Mouse (Mus musculus): ENCODE measurements at regions not wholly inside any gene's neighbourhood (a gene's known extent, or its start where the extent isn't known, plus 50 kb on each side); places are given as distances from the start of the nearest gene placed in this dataset.

DNA sequence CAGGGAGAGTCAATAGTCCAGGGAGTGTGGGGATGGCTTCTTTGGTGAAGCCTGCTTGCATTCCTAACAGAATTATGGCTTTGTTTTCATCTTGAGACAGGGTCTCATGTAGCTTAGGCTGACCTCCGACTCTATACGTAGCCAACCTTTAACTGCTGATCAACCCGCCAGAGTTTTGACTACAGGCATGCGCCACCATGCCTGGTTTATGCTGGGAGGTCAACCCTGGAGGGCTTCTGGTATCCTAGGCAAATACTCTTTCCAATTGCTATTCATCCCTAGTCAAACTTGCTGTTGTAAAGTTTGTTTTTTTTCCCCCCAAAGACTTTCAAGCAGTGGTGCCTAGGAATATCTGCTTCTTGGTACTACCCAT lies 127.3 kb upstream of the Adgrl2 start:
- H3K9me3 ChIP-seq (ENCODE audit: control insufficient read depth): no peaks in the 10 kb centered on the region
- no peak overlapping the region for H3K4me2 ChIP-seq (replicated peaks; ENCODE audit: low read depth)
- 0 out of 2 replicates have a peak, but pooled peaks cover 4% of the 10 kb centered on the region for H3K4me1 ChIP-seq (replicated peaks; ENCODE audit: control insufficient read depth, insufficient read depth, low read length)
- H3K27ac ChIP-seq (ENCODE audit: low read depth, low read length): no peak overlapping the region
- no peak overlapping the region for H3K4me3 ChIP-seq (ENCODE audit: low read depth, low read length)
- H3K36me3 ChIP-seq (ENCODE audit: control insufficient read depth, insufficient read depth): no peaks in the 10 kb centered on the region
- no peaks in the 10 kb centered on the region for H3K27me3 ChIP-seq (replicated peaks; ENCODE audit: control insufficient read depth, insufficient read depth, low read length)
- TF ChIP-seq CTCF (IDR thresholded peaks at IDR 0.05; ENCODE audit: low read depth): no peak
- no peak for ATAC-seq
- 82% methylated on average over 4 of the region's 4 CpGs for WGBS
- no peak overlapping the region for H3K9ac ChIP-seq (ENCODE audit: low read depth, low read length)

DNA sequence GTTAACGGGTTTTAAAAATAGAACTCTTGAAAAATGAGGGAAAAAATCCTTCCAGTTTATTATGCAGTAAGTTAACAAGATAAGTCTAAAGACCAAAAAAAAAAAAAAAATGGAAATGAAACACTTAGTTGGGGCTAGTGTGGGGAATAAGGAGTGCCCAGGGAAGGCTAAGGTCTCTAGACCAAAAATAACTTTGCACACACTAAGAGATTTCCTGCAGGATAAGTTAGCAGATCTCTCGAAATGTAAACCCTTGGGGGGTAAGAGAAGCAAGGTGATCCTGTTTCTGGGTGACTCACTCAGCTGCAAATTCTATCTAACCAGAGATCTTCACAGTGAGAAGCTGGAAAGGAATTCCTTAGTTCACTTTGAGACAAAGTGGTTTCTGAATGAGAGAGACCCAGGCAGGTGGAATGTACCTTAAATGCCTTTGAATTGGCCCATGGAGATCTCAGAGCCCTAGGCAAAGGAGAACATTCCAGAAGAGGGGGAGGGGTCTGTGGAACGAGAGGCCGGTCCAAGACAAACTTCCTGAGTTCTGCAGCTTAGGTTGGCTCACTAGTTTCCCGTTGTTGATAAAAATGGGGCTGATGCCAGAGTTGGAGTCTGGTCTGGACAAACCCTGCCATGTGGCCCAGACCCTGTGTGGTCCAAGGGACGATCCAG lies 126.8 kb upstream of the Adgrl2 start:
- H3K4me3 ChIP-seq (ENCODE audit: low read depth, low read length): no peak overlapping the region
- WGBS: 43% methylated on average over 6 of the region's 6 CpGs
- H3K4me2 ChIP-seq (replicated peaks; ENCODE audit: low read depth): no peak overlapping the region
- no peaks in the 10 kb centered on the region for H3K27me3 ChIP-seq (replicated peaks; ENCODE audit: control insufficient read depth, insufficient read depth, low read length)
- H3K4me1 ChIP-seq (replicated peaks; ENCODE audit: control insufficient read depth, insufficient read depth, low read length): 0 out of 2 replicates have a peak, but pooled peaks cover 4% of the 10 kb centered on the region
- H3K36me3 ChIP-seq (ENCODE audit: control insufficient read depth, insufficient read depth): no peaks in the 10 kb centered on the region
- no peak for TF ChIP-seq CTCF (IDR thresholded peaks at IDR 0.05; ENCODE audit: low read depth)
- no peak overlapping the region for H3K27ac ChIP-seq (ENCODE audit: low read depth, low read length)
- no peak overlapping the region for H3K9ac ChIP-seq (ENCODE audit: low read depth, low read length)
- ATAC-seq: no peak
- no peaks in the 10 kb centered on the region for H3K9me3 ChIP-seq (ENCODE audit: control insufficient read depth)

DNA sequence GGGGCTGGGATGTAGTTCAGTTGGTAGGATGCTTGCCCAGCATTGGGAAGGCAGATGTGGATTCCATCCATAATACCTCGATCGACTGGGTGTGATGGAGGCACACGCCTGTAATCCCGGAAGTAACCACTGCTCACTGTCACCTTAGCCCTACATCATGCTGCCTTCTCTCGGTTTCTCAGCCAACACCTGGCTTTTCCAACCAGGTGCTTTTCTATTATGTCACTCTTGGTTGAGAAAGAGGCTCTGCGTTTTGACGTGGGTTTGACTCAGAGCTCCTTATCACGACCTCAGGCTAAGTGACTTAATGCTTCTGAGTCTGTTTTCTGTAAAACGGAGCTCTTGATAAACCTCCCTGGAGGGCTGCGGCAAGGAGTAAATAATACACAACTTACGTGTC lies 126.2 kb upstream of the Adgrl2 start:
- Histone ChIP-seq H3K27me3 (replicated peaks; ENCODE audit: control insufficient read depth, insufficient read depth, low read length) (no peaks in the 10 kb centered on the region), H3K27ac (ENCODE audit: low read depth, low read length) (no peak overlapping the region), H3K9me3 (ENCODE audit: control insufficient read depth) (no peaks in the 10 kb centered on the region), H3K4me3 (ENCODE audit: low read depth, low read length) (no peak overlapping the region), H3K4me1 (replicated peaks; ENCODE audit: control insufficient read depth, insufficient read depth, low read length) (0 out of 2 replicates have a peak, but pooled peaks cover 4% of the 10 kb centered on the region), H3K36me3 (ENCODE audit: control insufficient read depth, insufficient read depth) (no peaks in the 10 kb centered on the region), H3K4me2 (replicated peaks; ENCODE audit: low read depth) (0 out of 2 replicates have a peak overlapping the region, but pooled peaks have one; percentile 37), H3K9ac (ENCODE audit: low read depth, low read length) (no peak overlapping the region)
- WGBS: 40% methylated on average over 11 of the region's 11 CpGs
- TF ChIP-seq CTCF (IDR thresholded peaks at IDR 0.05; ENCODE audit: low read depth): peak; percentile 16; the same call in 1 of the 2 replicates
- peak; percentile 59 for ATAC-seq

DNA sequence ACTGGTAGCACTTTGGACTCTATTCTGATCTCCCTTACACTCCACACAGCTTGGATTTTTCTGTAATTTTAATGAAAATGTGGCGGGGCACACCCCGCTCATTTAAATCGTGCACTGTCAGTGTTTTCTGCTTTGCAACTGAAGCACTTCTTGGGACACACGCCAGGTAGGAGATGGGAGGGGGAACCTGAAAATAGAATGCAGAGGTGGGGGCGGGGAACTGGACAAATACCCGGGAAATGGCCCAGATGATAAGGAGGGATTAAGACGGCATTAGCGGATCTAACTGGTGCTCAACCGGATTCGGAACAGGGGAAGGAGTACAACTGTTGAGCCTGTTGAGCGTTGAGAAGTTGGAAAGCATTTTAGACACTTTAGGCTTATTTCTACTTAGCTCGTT lies 125.5 kb upstream of the Adgrl2 start:
- WGBS: 50% methylated on average over 12 of the region's 12 CpGs

DNA sequence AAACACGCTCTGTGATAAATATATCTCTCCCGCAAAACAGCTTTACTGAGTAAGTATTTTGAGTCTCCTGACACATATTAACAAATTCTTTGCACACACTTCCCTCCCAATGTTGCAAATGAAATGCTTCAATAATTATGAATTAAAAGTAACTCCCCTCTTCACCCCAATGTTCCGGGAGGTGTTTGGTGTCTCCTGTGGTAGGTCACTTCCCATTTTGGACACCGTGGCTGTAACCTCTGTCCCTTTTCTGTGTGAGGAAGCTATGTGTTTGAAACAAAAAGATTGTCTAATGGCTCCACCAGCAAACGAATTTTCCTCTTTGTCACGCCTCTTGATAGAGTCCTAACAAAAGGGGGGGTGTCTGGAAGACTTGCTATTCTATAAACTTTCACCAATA lies 122.5 kb upstream of the Adgrl2 start:
- Histone ChIP-seq H3K27ac (ENCODE audit: low read depth, low read length) (no peak overlapping the region), H3K4me2 (replicated peaks; ENCODE audit: low read depth) (peak overlapping the region; percentile 49; the same call in 1 of the 2 replicates), H3K4me1 (replicated peaks; ENCODE audit: control insufficient read depth, insufficient read depth, low read length) (0 out of 2 replicates have a peak, but pooled peaks cover 4% of the 10 kb centered on the region), H3K27me3 (replicated peaks; ENCODE audit: control insufficient read depth, insufficient read depth, low read length) (no peaks in the 10 kb centered on the region), H3K4me3 (ENCODE audit: low read depth, low read length) (no peak overlapping the region), H3K9ac (ENCODE audit: low read depth, low read length) (no peak overlapping the region), H3K36me3 (ENCODE audit: control insufficient read depth, insufficient read depth) (no peaks in the 10 kb centered on the region), H3K9me3 (ENCODE audit: control insufficient read depth) (no peaks in the 10 kb centered on the region)
- no peak for ATAC-seq
- WGBS: 69% methylated on average over 6 of the region's 6 CpGs
- no peak for TF ChIP-seq CTCF (IDR thresholded peaks at IDR 0.05; ENCODE audit: low read depth)

More for the DNA sequence above, 125.5 kb upstream of the Adgrl2 start:
- Histone ChIP-seq H3K4me2 (replicated peaks; ENCODE audit: low read depth) (peak overlapping the region; percentile 37; the same call in 1 of the 2 replicates), H3K27me3 (replicated peaks; ENCODE audit: control insufficient read depth, insufficient read depth, low read length) (no peaks in the 10 kb centered on the region), H3K4me1 (replicated peaks; ENCODE audit: control insufficient read depth, insufficient read depth, low read length) (0 out of 2 replicates have a peak, but pooled peaks cover 4% of the 10 kb centered on the region), H3K9me3 (ENCODE audit: control insufficient read depth) (no peaks in the 10 kb centered on the region), H3K4me3 (ENCODE audit: low read depth, low read length) (no peak overlapping the region), H3K36me3 (ENCODE audit: control insufficient read depth, insufficient read depth) (no peaks in the 10 kb centered on the region), H3K27ac (ENCODE audit: low read depth, low read length) (no peak overlapping the region), H3K9ac (ENCODE audit: low read depth, low read length) (no peak overlapping the region)
- TF ChIP-seq CTCF (IDR thresholded peaks at IDR 0.05; ENCODE audit: low read depth): no peak
- no peak for ATAC-seq

DNA sequence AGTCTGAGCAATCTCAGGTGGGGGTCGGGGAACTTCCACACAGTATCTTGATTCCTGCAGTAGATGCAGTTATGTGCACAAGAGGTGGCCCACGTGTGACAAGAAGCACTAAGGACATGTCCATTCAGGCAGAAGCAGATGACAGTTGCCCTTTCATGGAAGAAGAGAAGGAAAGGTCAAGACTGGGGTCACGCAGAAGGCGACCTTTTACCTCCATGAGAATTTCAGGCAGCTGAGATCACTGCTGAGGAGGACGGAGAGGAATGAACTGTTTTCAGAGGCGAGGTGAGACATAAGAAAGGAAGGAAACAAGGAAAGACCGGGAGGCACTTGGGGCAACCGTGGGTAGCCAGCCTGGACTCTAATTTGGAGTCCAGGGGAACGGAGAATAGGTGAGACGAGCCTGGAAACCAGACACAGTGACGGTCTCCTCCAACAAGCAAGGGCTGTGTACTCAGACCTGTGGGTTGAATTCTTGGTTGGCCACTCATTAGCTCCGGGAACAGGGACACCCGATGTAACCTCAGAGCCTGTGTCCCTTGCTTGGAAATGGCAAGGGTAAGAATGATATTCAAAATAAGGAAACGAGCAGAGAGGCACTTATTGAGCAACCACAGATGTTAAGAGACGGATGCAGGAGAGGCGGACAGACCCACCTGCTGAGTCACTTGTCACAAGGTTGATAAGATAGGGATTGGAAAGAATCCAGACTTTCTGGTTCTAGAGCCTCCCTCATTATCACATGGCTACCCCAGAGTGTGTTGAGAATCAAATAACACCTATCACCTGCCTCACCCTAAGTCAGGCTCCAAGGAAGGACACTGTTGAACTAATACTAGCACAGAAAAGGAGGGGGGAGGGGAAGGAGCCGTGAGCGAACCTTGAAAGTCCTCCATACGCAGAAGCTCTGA lies 121.4 kb upstream of the Adgrl2 start:
- peak overlapping the region; percentile 82 for H3K27ac ChIP-seq (ENCODE audit: low read depth, low read length)
- TF ChIP-seq CTCF (IDR thresholded peaks at IDR 0.05; ENCODE audit: low read depth): no peak
- no peaks in the 10 kb centered on the region for H3K36me3 ChIP-seq (ENCODE audit: control insufficient read depth, insufficient read depth)
- no peaks in the 10 kb centered on the region for H3K9me3 ChIP-seq (ENCODE audit: control insufficient read depth)
- H3K9ac ChIP-seq (ENCODE audit: low read depth, low read length): no peak overlapping the region
- no peak overlapping the region for H3K4me3 ChIP-seq (ENCODE audit: low read depth, low read length)
- peak overlapping the region; percentile 49 for H3K4me2 ChIP-seq (replicated peaks; ENCODE audit: low read depth)
- ATAC-seq: peak; percentile 95
- no peaks in the 10 kb centered on the region for H3K27me3 ChIP-seq (replicated peaks; ENCODE audit: control insufficient read depth, insufficient read depth, low read length)
- WGBS: 40% methylated on average over 19 of the region's 19 CpGs
- no peaks in the 10 kb centered on the region for H3K4me1 ChIP-seq (replicated peaks; ENCODE audit: control insufficient read depth, insufficient read depth, low read length)

Measured in intestine, postnatal 0 days (tissue).